Mouse (Mus musculus) limb, embryonic 12.5 days (tissue): Measurements from ENCODE around the gene Pdia4. TPM values are rescaled to one million over a fixed set of nuclear protein-coding genes. Genes with fewer than 3 reads are reported as not detected.
A peak's percentile ranks its signal among the peaks of the same experiment; 100 is the strongest.
"Not testable (repeated sequence)": the region's sequence is repeated elsewhere in the genome, so short reads cannot be mapped to it uniquely, and the experiment has no call there.

Experiments used
- ATAC-seq: fragments of 200-750 bp; cut with Nextera tagmentation; 2 replicates; pipeline ENCODE4 v1.8.0; 2017; ENCODE audit warnings: low read depth, moderate TSS enrichment; ENCODE audit not compliant: insufficient number of reproducible peaks, insufficient read depth, low FRiP score, low TSS enrichment
- H3K27ac ChIP-seq: fragments of 300-500 bp; sonication (generic); 2 replicates; pipeline ENCODE4 v1.5.1; 2016; ENCODE audit warnings: mild to moderate bottlenecking, moderate library complexity
- H3K27me3 ChIP-seq: fragments of 300-500 bp; sonication (generic); 2 replicates; pipeline ENCODE4 v1.6.1; 2016; ENCODE audit warnings: mild to moderate bottlenecking, moderate library complexity
- H3K36me3 ChIP-seq: fragments of 300-500 bp; sonication (generic); 2 replicates; pipeline ENCODE4 v1.6.1; 2016; ENCODE audit warnings: mild to moderate bottlenecking, moderate library complexity
- H3K4me1 ChIP-seq: fragments of 300-500 bp; sonication (generic); replicated peaks from 2 replicates; pipeline ENCODE4 v1.6.1; 2016
- H3K4me2 ChIP-seq: fragments of 300-500 bp; sonication (generic); 2 replicates; pipeline ENCODE4 v1.6.1; 2016; ENCODE audit warnings: mild to moderate bottlenecking, moderate library complexity
- H3K4me3 ChIP-seq: fragments of 300-500 bp; sonication (generic); replicated peaks from 2 replicates; pipeline ENCODE4 v1.5.1; 2016; ENCODE audit warnings: mild to moderate bottlenecking
- H3K9ac ChIP-seq: fragments of 300-500 bp; sonication (generic); replicated peaks from 2 replicates; pipeline ENCODE4 v1.6.1; 2016; ENCODE audit warnings: mild to moderate bottlenecking, moderate library complexity
- H3K9me3 ChIP-seq: fragments of 300-500 bp; sonication (generic); 2 replicates; pipeline ENCODE4 v1.6.1; 2016; ENCODE audit warnings: mild to moderate bottlenecking, moderate library complexity
- WGBS: fragments of 180-500 bp; shearing (Covaris S2); methylation state at CpG from one replicate; pipeline ENCODE4 v1.1.7; 2016; 5-methylcytosine and 5-hydroxymethylcytosine counted together
- polyA plus RNA-seq: library from polyadenylated mRNA; unstranded; fragments of >200 nt; fragmentation: Nextera tagmentation; extraction: Ambion mirVana; gene quantifications from 2 replicates; pipeline ENCODE4 v1.2.1, GENCODE M21; 2016

Pdia4 gene
- polyA plus RNA-seq, 1 experiment from 2014 or later, result 276 TPM

- peak overlapping the region; percentile 47 for H3K4me3 ChIP-seq
- no peaks in the 10 kb centered on the region for H3K27me3 ChIP-seq
- 2% methylated on average over 18 of the region's 18 CpGs for WGBS
- H3K4me1 ChIP-seq, result peaks cover 4% of the 10 kb centered on the region
- peak overlapping the region; percentile 56 for H3K4me2 ChIP-seq
- ATAC-seq, result peak; percentile 91
- H3K27ac ChIP-seq, result peak overlapping the region; percentile 94
- peak overlapping the region; percentile 76 for H3K9ac ChIP-seq
- H3K36me3 ChIP-seq, result no peaks in the 10 kb centered on the region
- H3K9me3 ChIP-seq, result no peaks in the 10 kb centered on the region
Measured at GRCm38 (mm10) chr6:47787941-47788736, 25.1 kb downstream of the Pdia4 start.

- Histone ChIP-seq H3K4me3 (no peak overlapping the region), H3K9me3 (no peaks in the 10 kb centered on the region), H3K27ac (no peak overlapping the region), H3K36me3 (no peaks in the 10 kb centered on the region), H3K4me1 (peaks cover 4% of the 10 kb centered on the region), H3K4me2 (no peak overlapping the region), H3K27me3 (no peaks in the 10 kb centered on the region), H3K9ac (no peak overlapping the region)
- 75% methylated on average over 5 of the region's 5 CpGs for WGBS
- ATAC-seq, result no peak
Measured at GRCm38 (mm10) chr6:47784707-47785412, 28.4 kb downstream of the Pdia4 start.

GRCm38 (mm10) chr6:47781091-47781968 lies 31.9 kb downstream of the Pdia4 start:
- WGBS, result under 1% methylated on average over 21 of the region's 21 CpGs
- Histone ChIP-seq H3K36me3 (no peaks in the 10 kb centered on the region), H3K27me3 (0 out of 2 replicates have a peak, but pooled peaks cover 3% of the 10 kb centered on the region), H3K27ac (peak overlapping the region; percentile 66), H3K9me3 (no peaks in the 10 kb centered on the region), H3K9ac (peak overlapping the region; percentile 44; the same call in 1 of the 2 replicates), H3K4me1 (no peaks in the 10 kb centered on the region), H3K4me2 (peak overlapping the region; percentile 52), H3K4me3 (peak overlapping the region; percentile 47)
- ATAC-seq, result peak; percentile 63; the same call in 1 of the 2 replicates

- 12% methylated on average over 2 of the region's 2 CpGs for WGBS
- Histone ChIP-seq H3K27me3 (0 out of 2 replicates have a peak, but pooled peaks cover 3% of the 10 kb centered on the region), H3K4me2 (peak overlapping the region; percentile 52), H3K27ac (no peak overlapping the region), H3K4me3 (peak overlapping the region; percentile 47), H3K36me3 (no peaks in the 10 kb centered on the region), H3K4me1 (no peaks in the 10 kb centered on the region), H3K9me3 (no peaks in the 10 kb centered on the region), H3K9ac (no peak overlapping the region)
- ATAC-seq, result no peak; the same call in 1 of the 2 replicates
Measured at GRCm38 (mm10) chr6:47780576-47781013, 32.6 kb downstream of the Pdia4 start.

- ATAC-seq, H3K9ac ChIP-seq, H3K9me3 ChIP-seq, H3K4me1 ChIP-seq, H3K36me3 ChIP-seq, H3K27me3 ChIP-seq, H3K27ac ChIP-seq: not testable (repeated sequence)
- Histone ChIP-seq H3K4me3 (peak overlapping the region; percentile 27), H3K4me2 (peak overlapping the region; percentile 42)
- WGBS, result 54% methylated on average over 9 of the region's 19 CpGs
Measured at GRCm38 (mm10) chr6:47771760-47772159, 41.5 kb downstream of the Pdia4 start.

GRCm38 (mm10) chr6:47771113-47771512 lies 42.1 kb downstream of the Pdia4 start:
- H3K4me3 ChIP-seq, H3K9me3 ChIP-seq, H3K9ac ChIP-seq, H3K36me3 ChIP-seq, H3K4me2 ChIP-seq, ATAC-seq, H3K27me3 ChIP-seq, H3K27ac ChIP-seq, H3K4me1 ChIP-seq: not testable (repeated sequence)
- 80% methylated on average over 12 of the region's 12 CpGs for WGBS

GRCm38 (mm10) chr6:47769861-47770260 lies 43.4 kb downstream of the Pdia4 start:
- H3K9ac ChIP-seq, H3K27ac ChIP-seq, H3K9me3 ChIP-seq, H3K27me3 ChIP-seq, ATAC-seq, H3K4me2 ChIP-seq, H3K36me3 ChIP-seq, H3K4me1 ChIP-seq, H3K4me3 ChIP-seq: not testable (repeated sequence)
- WGBS, result 74% methylated on average over 4 of the region's 4 CpGs

GRCm38 (mm10) chr6:47768520-47768919 lies 44.7 kb downstream of the Pdia4 start:
- not testable (repeated sequence) for H3K27ac ChIP-seq, H3K36me3 ChIP-seq, H3K4me1 ChIP-seq, H3K9ac ChIP-seq, ATAC-seq, H3K4me2 ChIP-seq, H3K27me3 ChIP-seq, H3K4me3 ChIP-seq, H3K9me3 ChIP-seq
- WGBS, result 52% methylated on average over 4 of the region's 12 CpGs

- not testable (repeated sequence) for H3K27ac ChIP-seq, H3K4me2 ChIP-seq, H3K27me3 ChIP-seq, H3K36me3 ChIP-seq, H3K9me3 ChIP-seq, H3K9ac ChIP-seq, H3K4me3 ChIP-seq, H3K4me1 ChIP-seq, ATAC-seq
- 66% methylated on average over 7 of the region's 20 CpGs for WGBS
Measured at GRCm38 (mm10) chr6:47767355-47767754, 45.9 kb downstream of the Pdia4 start.

- H3K4me2 ChIP-seq, H3K4me1 ChIP-seq, H3K9ac ChIP-seq, ATAC-seq, H3K27me3 ChIP-seq, H3K27ac ChIP-seq, H3K4me3 ChIP-seq, H3K9me3 ChIP-seq, H3K36me3 ChIP-seq: not testable (repeated sequence)
- 66% methylated on average over 9 of the region's 10 CpGs for WGBS
Measured at GRCm38 (mm10) chr6:47762686-47763085, 50.5 kb downstream of the Pdia4 start.

- H3K27ac ChIP-seq, H3K4me3 ChIP-seq, H3K9ac ChIP-seq, H3K9me3 ChIP-seq, H3K36me3 ChIP-seq, H3K4me1 ChIP-seq, H3K4me2 ChIP-seq, H3K27me3 ChIP-seq, ATAC-seq: not testable (repeated sequence)
- 80% methylated on average over 14 of the region's 16 CpGs for WGBS
Measured at GRCm38 (mm10) chr6:47759406-47759805, 53.8 kb downstream of the Pdia4 start.
